Mouse (Mus musculus) lung, embryonic 14.5 days (tissue): ENCODE measurements around the gene Stk39. TPM values are rescaled to one million over a fixed set of nuclear protein-coding genes. Genes with fewer than 3 reads are reported as not detected.
"Not testable (repeated sequence)": the region's sequence is repeated elsewhere in the genome, so short reads cannot be mapped to it uniquely, and the experiment has no call there.

Source experiments
- ATAC-seq: fragments of 200-750 bp; cut with Nextera tagmentation; 2 replicates; pipeline ENCODE4 v1.8.0; 2017; ENCODE audit warnings: mild to moderate bottlenecking, moderate TSS enrichment, moderate library complexity; ENCODE audit not compliant: insufficient read depth
- DNase-seq: peaks from one replicate; pipeline ENCODE4 v3.0.0-alpha.2; 2015
- H3K27ac ChIP-seq: fragments of 300-500 bp; sonication (generic); 2 replicates; pipeline ENCODE4 v1.5.1; 2014; ENCODE audit warnings: low read depth, mild to moderate bottlenecking, moderate library complexity
- H3K27me3 ChIP-seq: fragments of 300-500 bp; sonication (generic); 2 replicates; pipeline ENCODE4 v1.6.1; 2014; ENCODE audit warnings: low read length, control low read depth; ENCODE audit not compliant: insufficient read depth
- H3K36me3 ChIP-seq: fragments of 300-500 bp; sonication (generic); 2 replicates; pipeline ENCODE4 v1.6.1; 2014; ENCODE audit warnings: control low read depth; ENCODE audit not compliant: insufficient read depth
- H3K4me1 ChIP-seq: fragments of 300-500 bp; sonication (generic); 2 replicates; pipeline ENCODE4 v1.6.1; 2014; ENCODE audit warnings: antibody characterized with exemption, control low read depth; ENCODE audit not compliant: insufficient read depth
- H3K4me2 ChIP-seq: fragments of 300-500 bp; sonication (generic); 2 replicates; pipeline ENCODE4 v1.6.1; 2014; ENCODE audit warnings: mild to moderate bottlenecking
- H3K4me3 ChIP-seq: fragments of 300-500 bp; sonication (generic); 2 replicates; pipeline ENCODE4 v1.5.1; 2014; ENCODE audit warnings: low read depth, low read length
- H3K9ac ChIP-seq: fragments of 300-500 bp; sonication (generic); 2 replicates; pipeline ENCODE4 v1.6.1; 2014
- H3K9me3 ChIP-seq: fragments of 300-500 bp; sonication (generic); 2 replicates; pipeline ENCODE4 v1.6.1; 2016; ENCODE audit warnings: low read depth, low read length, control low read depth
- CTCF ChIP-seq: IDR thresholded peaks from 2 replicates; pipeline ENCODE4 v1.5.1; 2016; ENCODE audit warnings: antibody characterized with exemption, low read depth
- WGBS: fragments of 180-500 bp; shearing (Covaris S2); extraction: QIAGEN DNeasy Blood & Tissue Kit; methylation state at CpG from one replicate; pipeline ENCODE4 v1.1.7; 2014; 5-methylcytosine and 5-hydroxymethylcytosine counted together
- polyA plus RNA-seq: library from polyadenylated mRNA; unstranded; fragments of >200 nt; fragmentation: Nextera tagmentation; extraction: Ambion mirVana; gene quantifications from 2 replicates; pipeline ENCODE4 v1.2.1, GENCODE M21; 2014

Stk39 gene
- polyA plus RNA-seq, 1 experiment from 2014 or later = 27.6 TPM

DNA sequence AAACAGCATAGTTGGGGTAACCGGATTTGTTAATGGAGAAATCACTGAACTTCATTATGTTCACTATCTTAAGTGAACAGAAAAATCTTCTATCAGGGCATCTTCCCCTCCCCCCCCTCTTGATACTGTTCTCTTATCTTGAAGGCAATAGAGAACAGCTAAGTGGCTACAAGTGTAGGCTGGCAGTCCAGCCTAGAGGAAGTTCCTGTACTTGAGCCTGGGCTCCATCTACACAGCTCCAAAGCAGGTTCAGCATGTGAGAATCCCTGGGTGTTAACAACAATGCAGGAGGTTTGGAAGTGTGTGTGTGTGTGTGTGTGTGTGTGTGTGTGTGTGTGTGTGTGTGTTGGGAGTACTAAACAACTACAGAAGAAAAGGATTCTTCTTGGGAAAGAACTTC, 230.4 kb downstream of the Stk39 start:
- H3K4me3 ChIP-seq = no peak overlapping the region
- no peaks in the 10 kb centered on the region for H3K27me3 ChIP-seq
- no peak overlapping the region for H3K4me2 ChIP-seq
- H3K27ac ChIP-seq = no peak overlapping the region
- H3K4me1 ChIP-seq = no peaks in the 10 kb centered on the region
- ATAC-seq (no peak), DNase-seq (no peak)
- 0 out of 2 replicates have a peak, but pooled peaks cover 4% of the 10 kb centered on the region for H3K36me3 ChIP-seq
- 76% methylated on average over 1 of the region's 1 CpGs for WGBS
- H3K9me3 ChIP-seq = no peaks in the 10 kb centered on the region
- no peak for TF ChIP-seq CTCF
- H3K9ac ChIP-seq = no peak overlapping the region

DNA sequence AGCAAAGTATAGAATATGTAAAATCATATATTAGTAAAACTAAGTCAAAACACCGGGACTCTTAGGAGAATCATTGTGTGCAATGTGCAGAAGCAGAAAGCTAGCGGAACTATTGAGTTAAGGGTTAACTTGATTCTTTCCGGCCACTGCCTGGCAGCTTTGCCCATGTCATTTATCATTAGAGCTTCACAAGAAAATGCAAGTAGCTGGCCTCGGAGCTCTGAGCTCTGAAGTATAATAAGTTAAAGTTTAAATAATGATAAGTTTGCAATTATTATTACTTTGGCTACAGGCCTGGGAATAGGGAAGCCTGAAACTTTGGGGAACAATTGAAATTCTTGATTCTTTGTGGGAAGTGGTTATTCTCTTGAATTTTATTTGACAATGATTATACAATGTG, 232.7 kb downstream of the Stk39 start:
- not testable (repeated sequence) for H3K27ac ChIP-seq, H3K4me3 ChIP-seq, DNase-seq, H3K9ac ChIP-seq, H3K27me3 ChIP-seq, H3K36me3 ChIP-seq, ATAC-seq, H3K4me2 ChIP-seq, H3K9me3 ChIP-seq, H3K4me1 ChIP-seq
- 14% methylated on average over 4 of the region's 4 CpGs for WGBS

- Histone ChIP-seq H3K27me3 (no peaks in the 10 kb centered on the region), H3K27ac (no peak overlapping the region), H3K4me2 (no peak overlapping the region), H3K9me3 (no peaks in the 10 kb centered on the region), H3K36me3 (0 out of 2 replicates have a peak, but pooled peaks cover 3% of the 10 kb centered on the region), H3K4me1 (no peaks in the 10 kb centered on the region), H3K9ac (no peak overlapping the region), H3K4me3 (no peak overlapping the region)
- ATAC-seq (no peak), DNase-seq (no peak)
- no peak for TF ChIP-seq CTCF
- 75% methylated on average over 5 of the region's 5 CpGs for WGBS
Observed at GRCm38 (mm10) chr2:68232929-68233328, 239.1 kb downstream of the Stk39 start.

DNA sequence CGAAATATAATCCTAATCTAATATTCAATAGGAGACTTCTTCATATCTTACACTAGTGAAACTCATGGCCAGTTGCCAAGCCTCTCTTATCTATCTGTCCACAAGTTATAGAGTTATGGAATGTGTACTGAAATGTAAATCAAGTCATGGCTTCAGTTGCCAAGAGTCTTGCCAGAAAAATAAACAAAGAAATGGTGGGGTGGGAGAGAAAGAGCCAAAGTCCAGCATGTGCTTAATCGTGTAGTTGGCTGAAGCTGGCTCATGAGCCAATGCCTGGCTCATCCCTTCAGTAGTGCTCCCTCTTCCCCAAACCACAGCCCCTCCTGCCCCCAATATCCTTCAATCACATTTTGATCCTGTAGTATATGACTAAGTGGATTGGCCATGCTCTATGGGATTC, 242.2 kb downstream of the Stk39 start:
- ATAC-seq = peak; percentile 76
- H3K27ac ChIP-seq = no peak overlapping the region
- no peaks in the 10 kb centered on the region for H3K27me3 ChIP-seq
- no peak overlapping the region for H3K4me3 ChIP-seq
- H3K4me2 ChIP-seq = no peak overlapping the region
- no peak for TF ChIP-seq CTCF
- DNase-seq = peak; percentile 77
- 0 out of 2 replicates have a peak, but pooled peaks cover 3% of the 10 kb centered on the region for H3K36me3 ChIP-seq
- no peaks in the 10 kb centered on the region for H3K9me3 ChIP-seq
- H3K4me1 ChIP-seq = no peaks in the 10 kb centered on the region
- H3K9ac ChIP-seq = no peak overlapping the region
- 37% methylated on average over 2 of the region's 2 CpGs for WGBS

- H3K4me2 ChIP-seq = no peak overlapping the region
- no peaks in the 10 kb centered on the region for H3K4me1 ChIP-seq
- no peaks in the 10 kb centered on the region for H3K9me3 ChIP-seq
- no peaks in the 10 kb centered on the region for H3K27me3 ChIP-seq
- TF ChIP-seq CTCF = no peak
- H3K4me3 ChIP-seq = no peak overlapping the region
- WGBS = 44% methylated on average over 2 of the region's 2 CpGs
- H3K27ac ChIP-seq = no peak overlapping the region
- H3K9ac ChIP-seq = no peak overlapping the region
- H3K36me3 ChIP-seq = 0 out of 2 replicates have a peak, but pooled peaks cover 3% of the 10 kb centered on the region
- peak; percentile 12; the same call in 1 of the 2 replicates for ATAC-seq
- DNase-seq = no peak
Observed at GRCm38 (mm10) chr2:68229081-68229480, 243.0 kb downstream of the Stk39 start.

DNA sequence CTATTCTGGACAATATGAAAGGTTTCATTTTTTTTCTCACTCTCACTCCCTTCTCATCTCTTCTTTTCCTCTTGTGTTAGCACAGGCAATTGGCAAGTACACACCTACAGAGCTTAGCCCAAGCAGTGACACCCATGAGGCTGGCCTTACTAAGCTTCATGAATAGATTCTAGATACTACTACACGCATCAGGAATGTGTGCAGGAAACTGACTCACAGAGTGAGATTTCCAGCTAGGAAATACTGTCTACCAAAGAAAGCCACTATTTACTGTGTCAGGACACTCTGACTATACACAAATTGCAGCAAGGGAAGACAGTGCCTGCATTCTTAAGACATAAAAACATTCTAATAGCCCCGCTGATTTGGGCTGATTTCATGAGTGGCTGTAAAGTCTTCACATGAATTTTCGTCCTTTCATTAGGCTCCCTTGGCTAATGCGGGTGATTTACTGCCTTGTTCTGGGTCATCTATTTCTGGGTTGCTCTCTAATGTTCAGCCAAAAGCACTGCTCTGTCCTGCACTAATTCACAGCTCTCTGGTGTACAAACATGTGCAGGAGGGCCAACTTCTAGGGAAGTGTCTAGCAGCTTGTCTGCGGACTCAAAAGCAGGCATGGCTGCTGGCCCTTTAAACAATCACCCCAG, 249.7 kb downstream of the Stk39 start:
- Histone ChIP-seq H3K9ac (no peak overlapping the region), H3K36me3 (0 out of 2 replicates have a peak, but pooled peaks cover 12% of the 10 kb centered on the region), H3K4me3 (no peak overlapping the region), H3K27me3 (no peaks in the 10 kb centered on the region), H3K4me1 (no peaks in the 10 kb centered on the region), H3K4me2 (no peak overlapping the region), H3K27ac (peak overlapping the region; percentile 37; the same call in 1 of the 2 replicates), H3K9me3 (no peaks in the 10 kb centered on the region)
- 52% methylated on average over 5 of the region's 5 CpGs for WGBS
- peak; percentile 44; the same call in 1 of the 2 replicates for ATAC-seq
- DNase-seq = no peak
- no peak for TF ChIP-seq CTCF

DNA sequence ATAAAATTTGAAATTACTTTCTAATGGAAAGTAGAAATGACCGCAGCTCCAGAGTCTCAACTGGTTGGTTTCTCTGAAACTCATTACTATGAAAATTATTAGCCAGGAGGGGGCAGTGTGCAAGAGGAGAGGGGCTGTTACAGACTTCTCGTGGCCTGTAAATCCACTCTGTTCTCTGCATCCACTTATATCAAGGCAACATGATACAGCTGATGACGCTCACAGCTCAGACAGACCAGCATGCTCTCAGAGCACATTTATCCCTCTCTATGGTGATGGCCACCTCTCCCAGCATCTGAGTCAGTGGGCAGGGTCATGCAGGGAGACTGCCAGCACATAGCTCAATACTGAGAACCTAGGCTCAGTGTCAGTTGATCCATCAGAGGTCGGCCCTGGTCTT, 250.8 kb downstream of the Stk39 start:
- H3K4me2 ChIP-seq = no peak overlapping the region
- no peaks in the 10 kb centered on the region for H3K4me1 ChIP-seq
- DNase-seq (peak; percentile 41), ATAC-seq (peak; percentile 61; the same call in 1 of the 2 replicates)
- 0 out of 2 replicates have a peak, but pooled peaks cover 12% of the 10 kb centered on the region for H3K36me3 ChIP-seq
- 60% methylated on average over 4 of the region's 4 CpGs for WGBS
- no peak overlapping the region for H3K4me3 ChIP-seq
- no peak overlapping the region for H3K9ac ChIP-seq
- no peak overlapping the region for H3K27ac ChIP-seq
- TF ChIP-seq CTCF = peak; percentile 32; the same call in 1 of the 2 replicates
- H3K9me3 ChIP-seq = no peaks in the 10 kb centered on the region
- H3K27me3 ChIP-seq = no peaks in the 10 kb centered on the region
